Mouse (Mus musculus) liver, postnatal 0 days (tissue): Measurements from ENCODE around the gene Atcay. TPM values are rescaled to one million over a fixed set of nuclear protein-coding genes. Genes with fewer than 3 reads are reported as not detected.

Experiments
- ATAC-seq: fragments of 200-750 bp; cut with Nextera tagmentation; 2 replicates; pipeline ENCODE4 v1.8.0; 2017; ENCODE audit warnings: mild to moderate bottlenecking, moderate library complexity
- DNase-seq: peaks from one replicate; pipeline ENCODE4 v3.0.0-alpha.2; 2016
- H3K27ac ChIP-seq: fragments of 300-500 bp; sonication (generic); 2 replicates; pipeline ENCODE4 v1.5.1; 2014; ENCODE audit warnings: antibody characterized with exemption, moderate library complexity, mild to moderate bottlenecking, low read depth
- H3K27me3 ChIP-seq: fragments of 300-500 bp; sonication (generic); 2 replicates; pipeline ENCODE4 v1.6.1; 2014; ENCODE audit warnings: low read length, control low read depth, mixed read lengths; ENCODE audit not compliant: insufficient read depth
- H3K36me3 ChIP-seq: fragments of 300-500 bp; sonication (generic); replicated peaks from 2 replicates; pipeline ENCODE4 v1.6.1; 2014; ENCODE audit warnings: mild to moderate bottlenecking, control low read depth, low read length, moderate library complexity, mixed read lengths; ENCODE audit not compliant: insufficient read depth
- H3K4me1 ChIP-seq: fragments of 300-500 bp; sonication (generic); 2 replicates; pipeline ENCODE4 v1.6.1; 2014; ENCODE audit warnings: antibody characterized with exemption, mild to moderate bottlenecking, control low read depth; ENCODE audit not compliant: insufficient read depth
- H3K4me2 ChIP-seq: fragments of 300-500 bp; sonication (generic); 2 replicates; pipeline ENCODE4 v1.6.1; 2014; ENCODE audit warnings: low read depth, mild to moderate bottlenecking, low read length, moderate library complexity, mixed read lengths
- H3K4me3 ChIP-seq: fragments of 300-500 bp; sonication (generic); 2 replicates; pipeline ENCODE4 v1.5.1; 2014; ENCODE audit warnings: low read depth, low read length
- H3K9ac ChIP-seq: fragments of 300-500 bp; sonication (generic); replicated peaks from 2 replicates; pipeline ENCODE4 v1.6.1; 2014; ENCODE audit warnings: mild to moderate bottlenecking, moderate library complexity
- H3K9me3 ChIP-seq: fragments of 300-500 bp; sonication (generic); 2 replicates; pipeline ENCODE4 v1.6.1; 2016; ENCODE audit warnings: mild to moderate bottlenecking, control low read depth, low read length, mixed read lengths
- CTCF ChIP-seq: sonication (generic); IDR thresholded peaks from 2 replicates; pipeline ENCODE4 v1.5.1; 2016; ENCODE audit warnings: antibody characterized with exemption, low read depth
- EP300 ChIP-seq: IDR thresholded peaks from 2 replicates; pipeline ENCODE4 v1.6.1; 2016; ENCODE audit warnings: antibody characterized with exemption, low read depth, mild to moderate bottlenecking
- WGBS: fragments of 180-500 bp; shearing (Covaris S2); extraction: QIAGEN DNeasy Blood & Tissue Kit; methylation state at CpG from one replicate; pipeline ENCODE4 v1.1.7; 2014; ENCODE audit not compliant: insufficient replicate concordance; 5-methylcytosine and 5-hydroxymethylcytosine counted together
- polyA plus RNA-seq: library from polyadenylated mRNA; unstranded; fragments of >200 nt; fragmentation: Nextera tagmentation; extraction: Ambion mirVana; gene quantifications from 2 replicates; pipeline ENCODE4 v1.2.1, GENCODE M21; 2015

Atcay gene
- polyA plus RNA-seq, 1 experiment from 2014 or later = not detected

GRCm38 (mm10) chr10:81204137-81204536, 26.5 kb downstream of the Atcay start:
- Histone ChIP-seq H3K4me3 (no peak overlapping the region), H3K4me1 (no peaks in the 10 kb centered on the region), H3K27ac (no peak overlapping the region), H3K27me3 (no peaks in the 10 kb centered on the region), H3K36me3 (no peaks in the 10 kb centered on the region), H3K4me2 (no peak overlapping the region), H3K9me3 (no peaks in the 10 kb centered on the region), H3K9ac (no peak overlapping the region)
- ATAC-seq (no peak), DNase-seq (no peak)
- 59% methylated on average over 4 of the region's 4 CpGs for WGBS
- TF ChIP-seq EP300 = no peak
- no peak for TF ChIP-seq CTCF

GRCm38 (mm10) chr10:81202978-81203720, 27.5 kb downstream of the Atcay start:
- Histone ChIP-seq H3K36me3 (no peaks in the 10 kb centered on the region), H3K4me2 (no peak overlapping the region), H3K27me3 (0 out of 2 replicates have a peak, but pooled peaks cover 2% of the 10 kb centered on the region), H3K4me3 (no peak overlapping the region), H3K9me3 (no peaks in the 10 kb centered on the region), H3K27ac (no peak overlapping the region), H3K4me1 (no peaks in the 10 kb centered on the region), H3K9ac (no peak overlapping the region)
- 54% methylated on average over 8 of the region's 8 CpGs for WGBS
- DNase-seq = peak; percentile 41
- TF ChIP-seq EP300 (no peak), CTCF (peak; percentile 6; the same call in 1 of the 2 replicates)
- peak; percentile 79 for ATAC-seq

GRCm38 (mm10) chr10:81201807-81202758, 28.6 kb downstream of the Atcay start, which contains the start of gene Nmrk2:
Gene Nmrk2, minus strand, starts transcription at chr10:81202051.
- no peaks in the 10 kb centered on the region for H3K4me1 ChIP-seq
- H3K4me3 ChIP-seq = no peak within 1 kb of the TSS
- no peak within 1 kb of the TSS for H3K27ac ChIP-seq
- H3K4me2 ChIP-seq = no peak within 1 kb of the TSS
- H3K9ac ChIP-seq = no peak within 1 kb of the TSS
- TF ChIP-seq CTCF = no peak
- 66% methylated on average over 13 of the region's 13 CpGs for WGBS
- ATAC-seq = no peak
- no peaks in the 10 kb centered on the region for H3K9me3 ChIP-seq
- 0 out of 2 replicates have a peak, but pooled peaks cover 2% of the 10 kb centered on the region for H3K27me3 ChIP-seq
- no peak for DNase-seq
- no peaks in the 10 kb centered on the region for H3K36me3 ChIP-seq

- Histone ChIP-seq H3K4me1 (no peaks in the 10 kb centered on the region), H3K4me2 (no peak overlapping the region), H3K36me3 (no peaks in the 10 kb centered on the region), H3K9ac (no peak overlapping the region), H3K4me3 (no peak overlapping the region), H3K9me3 (no peaks in the 10 kb centered on the region), H3K27ac (no peak overlapping the region), H3K27me3 (peaks cover 6% of the 10 kb centered on the region)
- no peak for ATAC-seq
- WGBS = 67% methylated on average over 20 of the region's 20 CpGs
- TF ChIP-seq CTCF (no peak), EP300 (no peak)
- DNase-seq = no peak
Measured at GRCm38 (mm10) chr10:81200605-81201287, 29.9 kb downstream of the Atcay start.

GRCm38 (mm10) chr10:81200141-81200540, 30.5 kb downstream of the Atcay start:
- Histone ChIP-seq H3K4me3 (no peak overlapping the region), H3K9me3 (no peaks in the 10 kb centered on the region), H3K4me1 (no peaks in the 10 kb centered on the region), H3K27ac (no peak overlapping the region), H3K36me3 (no peaks in the 10 kb centered on the region), H3K27me3 (peaks cover 11% of the 10 kb centered on the region), H3K4me2 (no peak overlapping the region), H3K9ac (no peak overlapping the region)
- no peak for TF ChIP-seq EP300
- no peak for TF ChIP-seq CTCF
- ATAC-seq = no peak
- no peak for DNase-seq
- WGBS = 80% methylated on average over 13 of the region's 13 CpGs
